Mouse (Mus musculus): Measurements from ENCODE around the gene Stat5a. TPM values are rescaled to one million over a fixed set of nuclear protein-coding genes. Genes with fewer than 3 reads are reported as not detected.

Stat5a gene
- total and polyA plus RNA-seq, 2 experiments from 2014 or later, result 1.6 to 2.6 TPM

GRCm38 (mm10) chr11:100823543-100824313, 35.4 kb upstream of the Stat5a start:
- 69% methylated on average over 8 of the region's 8 CpGs for WGBS
- Histone ChIP-seq H3K9ac (no peak overlapping the region), H3K4me2 (ENCODE audit: low read depth) (no peak overlapping the region), H3K27me3 (ENCODE audit: insufficient read depth, low read length) (no peaks in the 10 kb centered on the region; the same call in 1 of the 2 replicates), H3K4me1 (ENCODE audit: insufficient read depth) (peaks cover 6% of the 10 kb centered on the region; the same call in 1 of the 2 replicates), H3K4me3 (ENCODE audit: low read depth, low read length) (no peak overlapping the region), H3K36me3 (ENCODE audit: insufficient read depth) (no peaks in the 10 kb centered on the region), H3K27ac (ENCODE audit: low read depth, low read length) (no peak overlapping the region), H3K9me3 (ENCODE audit: low read length) (no peaks in the 10 kb centered on the region)
- TF ChIP-seq CTCF (IDR thresholded peaks at IDR 0.05; ENCODE audit: low read depth), result no peak
- ATAC-seq (no peak), DNase-seq (no peak)

- 80% methylated on average over 7 of the region's 7 CpGs for WGBS
- Histone ChIP-seq H3K4me3 (ENCODE audit: low read depth, low read length) (no peak overlapping the region), H3K27me3 (ENCODE audit: insufficient read depth, low read length) (no peaks in the 10 kb centered on the region; the same call in 1 of the 2 replicates), H3K27ac (ENCODE audit: low read depth, low read length) (no peak overlapping the region), H3K9me3 (ENCODE audit: low read length) (no peaks in the 10 kb centered on the region), H3K36me3 (ENCODE audit: insufficient read depth) (no peaks in the 10 kb centered on the region), H3K4me2 (ENCODE audit: low read depth) (no peak overlapping the region), H3K9ac (no peak overlapping the region), H3K4me1 (ENCODE audit: insufficient read depth) (peaks cover 6% of the 10 kb centered on the region; the same call in 1 of the 2 replicates)
- ATAC-seq (no peak), DNase-seq (no peak)
- TF ChIP-seq CTCF (IDR thresholded peaks at IDR 0.05; ENCODE audit: low read depth), result no peak
These were observed 34.7 kb upstream of the Stat5a start for GRCm38 (mm10) chr11:100824496-100824895.

- Histone ChIP-seq H3K9me3 (ENCODE audit: low read length) (no peaks in the 10 kb centered on the region), H3K4me3 (ENCODE audit: low read depth, low read length) (no peak overlapping the region), H3K36me3 (ENCODE audit: insufficient read depth) (no peaks in the 10 kb centered on the region), H3K9ac (no peak overlapping the region), H3K4me1 (ENCODE audit: insufficient read depth) (peaks cover 6% of the 10 kb centered on the region; the same call in 1 of the 2 replicates), H3K4me2 (ENCODE audit: low read depth) (no peak overlapping the region), H3K27me3 (ENCODE audit: insufficient read depth, low read length) (no peaks in the 10 kb centered on the region; the same call in 1 of the 2 replicates), H3K27ac (ENCODE audit: low read depth, low read length) (no peak overlapping the region)
- WGBS, result 75% methylated on average over 9 of the region's 9 CpGs
- no peak for TF ChIP-seq CTCF (IDR thresholded peaks at IDR 0.05; ENCODE audit: low read depth)
- no peak for DNase-seq
- no peak for ATAC-seq
These were observed 33.7 kb upstream of the Stat5a start for GRCm38 (mm10) chr11:100825451-100825850.

DNA sequence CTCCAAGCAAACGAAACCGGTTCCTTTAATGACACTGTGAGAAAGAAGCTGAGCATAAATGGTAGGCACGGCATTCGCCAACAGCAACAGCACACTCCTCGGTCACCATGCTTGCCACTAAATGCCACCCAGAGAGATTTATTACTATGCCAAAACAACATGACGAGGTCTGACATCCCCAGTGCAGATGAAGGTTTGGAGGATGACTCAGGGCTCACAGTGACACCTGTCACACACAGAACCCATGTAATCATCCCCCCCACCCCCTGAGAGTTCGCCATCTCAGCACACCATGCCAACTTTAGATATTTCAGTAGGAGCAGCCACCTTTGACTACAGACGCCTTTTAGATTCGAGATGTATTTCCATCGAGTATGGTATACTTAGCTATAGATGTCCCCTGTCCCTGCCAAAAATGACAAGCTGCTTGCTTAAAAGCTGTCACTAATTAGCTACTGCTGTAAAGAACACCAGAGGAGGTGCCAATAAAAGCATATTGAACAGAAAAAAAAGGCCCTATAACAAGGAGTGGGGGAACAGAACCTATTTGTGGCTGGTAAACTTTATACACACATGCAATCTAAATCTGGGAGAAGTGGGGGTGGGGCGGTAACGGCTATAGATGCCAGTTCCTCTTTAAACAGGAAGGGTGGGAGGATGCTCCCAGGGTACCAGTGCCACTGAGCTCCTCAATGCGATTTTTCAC, 32.8 kb upstream of the Stat5a start:
- H3K36me3 ChIP-seq (ENCODE audit: insufficient read depth), result no peaks in the 10 kb centered on the region
- peak; percentile 74 for ATAC-seq
- TF ChIP-seq CTCF (IDR thresholded peaks at IDR 0.05; ENCODE audit: low read depth), result no peak
- no peaks in the 10 kb centered on the region for H3K9me3 ChIP-seq (ENCODE audit: low read length)
- peak; percentile 67 for DNase-seq
- H3K4me1 ChIP-seq (ENCODE audit: insufficient read depth), result peaks cover 6% of the 10 kb centered on the region; the same call in 1 of the 2 replicates
- H3K27me3 ChIP-seq (ENCODE audit: insufficient read depth, low read length), result no peaks in the 10 kb centered on the region; the same call in 1 of the 2 replicates
- no peak overlapping the region for H3K9ac ChIP-seq
- WGBS, result 42% methylated on average over 13 of the region's 13 CpGs
- 0 out of 2 replicates have a peak overlapping the region, but pooled peaks have one; percentile 1 for H3K4me2 ChIP-seq (ENCODE audit: low read depth)
- H3K27ac ChIP-seq (ENCODE audit: low read depth, low read length), result no peak overlapping the region
- H3K4me3 ChIP-seq (ENCODE audit: low read depth, low read length), result no peak overlapping the region

DNA sequence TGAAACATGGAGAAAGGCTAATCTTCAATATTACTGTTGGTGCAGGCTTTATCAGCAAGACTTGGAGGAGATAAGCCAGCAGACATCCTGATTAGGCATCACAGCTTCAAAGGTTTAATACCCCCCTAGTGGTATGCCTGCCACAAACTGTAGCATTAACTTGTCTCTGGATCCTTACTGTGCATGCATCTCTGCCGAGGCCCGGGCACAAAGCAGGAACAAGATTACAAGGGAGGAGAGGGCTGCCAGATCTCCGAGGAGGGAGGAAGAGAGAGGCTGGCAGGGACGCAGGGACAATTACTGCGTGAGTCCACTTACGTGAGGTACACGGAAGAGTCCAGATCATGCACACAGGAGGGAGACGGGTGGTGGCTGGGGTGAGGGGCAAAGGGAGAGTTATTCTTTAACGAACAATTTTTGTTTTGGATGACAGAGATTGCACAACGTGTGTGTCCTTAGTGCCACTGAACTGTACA, 30.4 kb upstream of the Stat5a start:
- ATAC-seq, result peak; percentile 61
- peak; percentile 41; the same call in 1 of the 2 replicates for TF ChIP-seq CTCF (IDR thresholded peaks at IDR 0.05; ENCODE audit: low read depth)
- Histone ChIP-seq H3K36me3 (ENCODE audit: insufficient read depth) (no peaks in the 10 kb centered on the region), H3K9ac (no peak overlapping the region), H3K9me3 (ENCODE audit: low read length) (no peaks in the 10 kb centered on the region), H3K4me3 (ENCODE audit: low read depth, low read length) (no peak overlapping the region), H3K27ac (ENCODE audit: low read depth, low read length) (no peak overlapping the region), H3K4me2 (ENCODE audit: low read depth) (no peak overlapping the region), H3K27me3 (ENCODE audit: insufficient read depth, low read length) (peaks cover 4% of the 10 kb centered on the region; the same call in 1 of the 2 replicates), H3K4me1 (ENCODE audit: insufficient read depth) (peaks cover 6% of the 10 kb centered on the region; the same call in 1 of the 2 replicates)
- DNase-seq, result peak; percentile 26
- 36% methylated on average over 10 of the region's 10 CpGs for WGBS

DNA sequence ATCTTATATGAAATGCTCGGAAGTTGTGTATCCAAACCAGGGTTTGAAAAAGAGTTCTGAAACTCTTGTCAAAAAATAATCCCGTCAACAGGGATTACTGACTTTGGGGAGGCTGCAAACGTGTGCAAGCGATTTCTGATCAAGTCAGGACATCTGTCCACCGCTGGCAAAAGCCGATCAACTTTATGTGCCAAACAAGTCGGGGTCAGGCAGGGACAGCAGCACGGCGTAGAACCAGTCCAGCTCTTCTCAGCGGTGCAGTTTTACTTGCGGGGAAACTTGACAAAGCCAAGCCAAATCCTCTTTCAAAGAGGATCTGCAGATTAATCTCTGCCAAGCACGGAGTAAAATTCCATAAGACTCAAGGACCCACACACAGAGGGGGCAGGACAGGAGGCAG, 29.5 kb upstream of the Stat5a start:
- DNase-seq, result no peak
- TF ChIP-seq CTCF (IDR thresholded peaks at IDR 0.05; ENCODE audit: low read depth), result no peak
- peaks cover 4% of the 10 kb centered on the region; the same call in 1 of the 2 replicates for H3K27me3 ChIP-seq (ENCODE audit: insufficient read depth, low read length)

More for the DNA sequence above, 29.5 kb upstream of the Stat5a start:
- ATAC-seq, result no peak
- Histone ChIP-seq H3K4me3 (ENCODE audit: low read depth, low read length) (no peak overlapping the region), H3K9ac (no peak overlapping the region), H3K27ac (ENCODE audit: low read depth, low read length) (no peak overlapping the region), H3K4me2 (ENCODE audit: low read depth) (no peak overlapping the region), H3K36me3 (ENCODE audit: insufficient read depth) (no peaks in the 10 kb centered on the region), H3K4me1 (ENCODE audit: insufficient read depth) (peaks cover 6% of the 10 kb centered on the region; the same call in 1 of the 2 replicates), H3K9me3 (ENCODE audit: low read length) (no peaks in the 10 kb centered on the region)
- 59% methylated on average over 12 of the region's 12 CpGs for WGBS

All from forebrain, postnatal 0 days (tissue).